Mouse (Mus musculus) cerebellum, adult 2 months (tissue): ENCODE measurements at regions not wholly inside any gene's neighbourhood (a gene's known extent, or its start where the extent isn't known, plus 50 kb on each side); places are given as distances from the start of the nearest gene placed in this dataset.

ENCODE experiments used
- CTCF ChIP-seq: fragments of 200-500 bp; IDR thresholded peaks from 2 replicates; pipeline ENCODE4 v1.5.1; 2011; ENCODE audit warnings: low read depth, mild to moderate bottlenecking, control low read depth, low read length, moderate library complexity, borderline replicate concordance; ENCODE audit not compliant: insufficient read depth
- POLR2A ChIP-seq: fragments of 200-500 bp; IDR thresholded peaks from 2 replicates; pipeline ENCODE4 v1.6.1; 2011; ENCODE audit warnings: low read length, control low read depth, borderline replicate concordance; ENCODE audit not compliant: insufficient read depth

- TF ChIP-seq POLR2A (no peak), CTCF (no peak)
Observed at GRCm38 (mm10) chr11:20882756-20883155, 51.9 kb upstream of the Lgalsl start.
